Mouse (Mus musculus) stomach, embryonic 14.5 days (tissue): ENCODE results near the gene Sh3bp1. TPM values are rescaled to one million over a fixed set of nuclear protein-coding genes. Genes with fewer than 3 reads are reported as not detected.

ENCODE experiments used
- ATAC-seq: fragments of 200-750 bp; cut with Nextera tagmentation; 2 replicates; pipeline ENCODE4 v1.8.0; 2017; ENCODE audit warnings: low read depth, moderate TSS enrichment; ENCODE audit not compliant: insufficient number of reproducible peaks, insufficient read depth, low FRiP score
- H3K27ac ChIP-seq: fragments of 300-500 bp; sonication (generic); 2 replicates; pipeline ENCODE4 v1.5.1; 2014; ENCODE audit warnings: mild to moderate bottlenecking, low read length, moderate library complexity, mixed read lengths
- H3K27me3 ChIP-seq: fragments of 300-500 bp; sonication (generic); 2 replicates; pipeline ENCODE4 v1.6.1; 2014; ENCODE audit warnings: low read length, control low read depth, mixed read lengths; ENCODE audit not compliant: control insufficient read depth, insufficient read depth
- H3K36me3 ChIP-seq: fragments of 300-500 bp; sonication (generic); 2 replicates; pipeline ENCODE4 v1.6.1; 2014; ENCODE audit warnings: mild to moderate bottlenecking, control low read depth, low read length, moderate library complexity, mixed read lengths; ENCODE audit not compliant: control insufficient read depth, insufficient read depth
- H3K4me1 ChIP-seq: fragments of 300-500 bp; sonication (generic); 2 replicates; pipeline ENCODE4 v1.6.1; 2014; ENCODE audit warnings: low read length, control low read depth, mixed read lengths; ENCODE audit not compliant: control insufficient read depth, insufficient read depth
- H3K4me2 ChIP-seq: fragments of 300-500 bp; sonication (generic); replicated peaks from 2 replicates; pipeline ENCODE4 v1.6.1; 2014; ENCODE audit warnings: low read depth, low read length, control low read depth
- H3K4me3 ChIP-seq: fragments of 300-500 bp; sonication (generic); 2 replicates; pipeline ENCODE4 v1.5.1; 2014; ENCODE audit warnings: low read depth, low read length, control low read depth
- H3K9ac ChIP-seq: fragments of 300-500 bp; sonication (generic); replicated peaks from 2 replicates; pipeline ENCODE4 v1.6.1; 2014; ENCODE audit warnings: low read depth, mild to moderate bottlenecking, control low read depth, low read length, moderate library complexity, mixed read lengths
- H3K9me3 ChIP-seq: fragments of 300-500 bp; sonication (generic); 2 replicates; pipeline ENCODE4 v1.6.1; 2016; ENCODE audit warnings: low read depth, low read length, control low read depth; ENCODE audit not compliant: control insufficient read depth
- WGBS: fragments of 180-500 bp; shearing (Covaris S2); extraction: QIAGEN DNeasy Blood & Tissue Kit; methylation state at CpG from one replicate; pipeline ENCODE4 v1.1.7; 2014; 5-methylcytosine and 5-hydroxymethylcytosine counted together
- polyA plus RNA-seq: library from polyadenylated mRNA; unstranded; fragments of >200 nt; fragmentation: Nextera tagmentation; extraction: Ambion mirVana; gene quantifications from 2 replicates; pipeline ENCODE4 v1.2.1, GENCODE M21; 2014

Gene Sh3bp1
- polyA plus RNA-seq, 1 experiment from 2014 or later: 51.4 TPM

- H3K9me3 ChIP-seq: no peaks in the 10 kb centered on the region
- no peak overlapping the region for H3K4me3 ChIP-seq
- no peak overlapping the region for H3K9ac ChIP-seq
- no peak overlapping the region for H3K27ac ChIP-seq
- 0 out of 2 replicates have a peak, but pooled peaks cover 5% of the 10 kb centered on the region for H3K4me1 ChIP-seq
- H3K36me3 ChIP-seq: no peaks in the 10 kb centered on the region
- no peaks in the 10 kb centered on the region for H3K27me3 ChIP-seq
- ATAC-seq: no peak
- 59% methylated on average over 6 of the region's 6 CpGs for WGBS
- no peak overlapping the region for H3K4me2 ChIP-seq
Measured at GRCm38 (mm10) chr15:78859714-78860113, 39.9 kb upstream of the Sh3bp1 start.

GRCm38 (mm10) chr15:78862280-78862679 is 37.3 kb upstream of the Sh3bp1 start:
- H3K36me3 ChIP-seq: no peaks in the 10 kb centered on the region
- no peak overlapping the region for H3K4me3 ChIP-seq

GRCm38 (mm10) chr15:78863154-78863553 is 36.4 kb upstream of the Sh3bp1 start:
- Histone ChIP-seq H3K4me1 (peaks cover 11% of the 10 kb centered on the region; the same call in 1 of the 2 replicates), H3K36me3 (no peaks in the 10 kb centered on the region), H3K9me3 (no peaks in the 10 kb centered on the region), H3K4me3 (no peak overlapping the region), H3K27me3 (no peaks in the 10 kb centered on the region), H3K27ac (no peak overlapping the region), H3K9ac (no peak overlapping the region), H3K4me2 (no peak overlapping the region)
- 72% methylated on average over 2 of the region's 2 CpGs for WGBS
- 0 out of 2 replicates have a peak, but pooled peaks have one; percentile 46 for ATAC-seq

More at GRCm38 (mm10) chr15:78862280-78862679, 37.3 kb upstream of the Sh3bp1 start:
- H3K27ac ChIP-seq: no peak overlapping the region
- H3K4me1 ChIP-seq: 0 out of 2 replicates have a peak, but pooled peaks cover 5% of the 10 kb centered on the region
- H3K9me3 ChIP-seq: no peaks in the 10 kb centered on the region
- ATAC-seq: no peak
- no peak overlapping the region for H3K9ac ChIP-seq
- 91% methylated on average over 5 of the region's 5 CpGs for WGBS
- H3K27me3 ChIP-seq: no peaks in the 10 kb centered on the region
- no peak overlapping the region for H3K4me2 ChIP-seq

GRCm38 (mm10) chr15:78863852-78864253 is 35.7 kb upstream of the Sh3bp1 start:
- ATAC-seq: no peak
- Histone ChIP-seq H3K9me3 (no peaks in the 10 kb centered on the region), H3K9ac (no peak overlapping the region), H3K4me1 (peaks cover 16% of the 10 kb centered on the region), H3K4me2 (no peak overlapping the region), H3K36me3 (no peaks in the 10 kb centered on the region), H3K27ac (no peak overlapping the region), H3K27me3 (no peaks in the 10 kb centered on the region), H3K4me3 (no peak overlapping the region)
- 48% methylated on average over 13 of the region's 13 CpGs for WGBS

- no peaks in the 10 kb centered on the region for H3K27me3 ChIP-seq
- H3K36me3 ChIP-seq: no peaks in the 10 kb centered on the region
- ATAC-seq: peak; percentile 78; the same call in 1 of the 2 replicates
- 4% methylated on average over 9 of the region's 9 CpGs for WGBS
- H3K27ac ChIP-seq: peak overlapping the region; percentile 91
- H3K4me2 ChIP-seq: no peak overlapping the region
- H3K9ac ChIP-seq: no peak overlapping the region
- peaks cover 27% of the 10 kb centered on the region for H3K4me1 ChIP-seq
- H3K9me3 ChIP-seq: no peaks in the 10 kb centered on the region
- H3K4me3 ChIP-seq: no peak overlapping the region
Measured at GRCm38 (mm10) chr15:78868398-78868797, 31.2 kb upstream of the Sh3bp1 start.

GRCm38 (mm10) chr15:78868826-78869233 is 30.7 kb upstream of the Sh3bp1 start:
- peaks cover 24% of the 10 kb centered on the region for H3K4me1 ChIP-seq
- peak overlapping the region; percentile 91 for H3K27ac ChIP-seq
- no peaks in the 10 kb centered on the region for H3K36me3 ChIP-seq
- H3K4me2 ChIP-seq: no peak overlapping the region
- WGBS: 41% methylated on average over 7 of the region's 7 CpGs
- ATAC-seq: peak; percentile 53; the same call in 1 of the 2 replicates
- no peak overlapping the region for H3K9ac ChIP-seq
- no peaks in the 10 kb centered on the region for H3K27me3 ChIP-seq
- no peaks in the 10 kb centered on the region for H3K9me3 ChIP-seq
- no peak overlapping the region for H3K4me3 ChIP-seq

GRCm38 (mm10) chr15:78869775-78870174 is 29.8 kb upstream of the Sh3bp1 start:
- no peak overlapping the region for H3K4me3 ChIP-seq
- H3K4me1 ChIP-seq: peaks cover 22% of the 10 kb centered on the region
- no peaks in the 10 kb centered on the region for H3K9me3 ChIP-seq
- no peak overlapping the region for H3K9ac ChIP-seq
- H3K36me3 ChIP-seq: no peaks in the 10 kb centered on the region
- H3K27me3 ChIP-seq: no peaks in the 10 kb centered on the region
- no peak for ATAC-seq
- H3K4me2 ChIP-seq: no peak overlapping the region
- H3K27ac ChIP-seq: no peak overlapping the region; the same call in 1 of the 2 replicates
- 32% methylated on average over 6 of the region's 6 CpGs for WGBS

GRCm38 (mm10) chr15:78872021-78872608 is 27.5 kb upstream of the Sh3bp1 start:
- H3K4me2 ChIP-seq: no peak overlapping the region
- H3K9ac ChIP-seq: no peak overlapping the region
- H3K27me3 ChIP-seq: no peaks in the 10 kb centered on the region
- H3K36me3 ChIP-seq: no peaks in the 10 kb centered on the region
- peak overlapping the region; percentile 45; the same call in 1 of the 2 replicates for H3K27ac ChIP-seq
- WGBS: 36% methylated on average over 5 of the region's 5 CpGs
- ATAC-seq: no peak
- H3K4me1 ChIP-seq: peaks cover 25% of the 10 kb centered on the region
- no peak overlapping the region for H3K4me3 ChIP-seq
- H3K9me3 ChIP-seq: no peaks in the 10 kb centered on the region
